Mouse (Mus musculus): ENCODE data around the gene Eepd1.

Eepd1 gene

DNA sequence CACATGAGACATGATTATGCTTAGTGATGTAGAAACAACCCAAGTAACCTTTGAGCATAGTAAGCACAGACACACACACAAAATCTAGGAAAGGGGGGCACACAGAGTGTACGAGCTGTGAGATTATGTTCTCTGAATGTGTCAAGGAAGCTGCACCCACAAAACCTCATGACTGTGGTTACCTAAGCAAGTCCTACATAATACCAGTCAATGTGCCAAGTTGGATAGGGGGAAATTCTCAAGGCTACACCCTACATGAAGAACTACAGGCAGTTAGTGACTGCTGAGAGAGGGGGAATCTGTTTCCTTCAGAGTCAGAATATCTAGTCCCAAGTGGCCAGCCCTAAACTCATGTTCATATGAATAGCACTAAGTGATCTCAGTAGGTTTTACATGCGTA lies 58.1 kb downstream of the Eepd1 start:
- no peak for DNase-seq

- no peak for DNase-seq
Measured at GRCm38 (mm10) chr9:25541355-25541754, 60.0 kb downstream of the Eepd1 start.

DNA sequence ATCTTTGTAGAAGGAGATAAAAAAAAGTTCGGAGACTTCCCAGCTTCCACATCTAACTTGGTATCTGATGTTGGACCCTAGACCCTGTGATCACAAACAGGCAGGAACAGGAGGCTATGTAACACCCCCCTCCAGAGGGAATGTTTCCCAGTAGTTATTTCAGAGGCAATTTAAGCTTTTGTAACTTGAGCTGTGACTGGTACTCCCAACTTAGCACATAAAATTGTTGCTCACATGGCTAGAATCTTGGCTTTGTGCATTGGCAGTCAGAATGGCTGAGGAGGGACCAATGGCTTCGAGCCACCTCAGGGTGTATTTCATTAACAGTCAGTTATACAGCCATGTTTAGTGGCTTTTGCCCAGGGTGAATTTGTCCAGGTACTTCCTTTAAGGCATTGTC lies 63.9 kb downstream of the Eepd1 start:
- DNase-seq = peak; percentile 21 to 23

DNA sequence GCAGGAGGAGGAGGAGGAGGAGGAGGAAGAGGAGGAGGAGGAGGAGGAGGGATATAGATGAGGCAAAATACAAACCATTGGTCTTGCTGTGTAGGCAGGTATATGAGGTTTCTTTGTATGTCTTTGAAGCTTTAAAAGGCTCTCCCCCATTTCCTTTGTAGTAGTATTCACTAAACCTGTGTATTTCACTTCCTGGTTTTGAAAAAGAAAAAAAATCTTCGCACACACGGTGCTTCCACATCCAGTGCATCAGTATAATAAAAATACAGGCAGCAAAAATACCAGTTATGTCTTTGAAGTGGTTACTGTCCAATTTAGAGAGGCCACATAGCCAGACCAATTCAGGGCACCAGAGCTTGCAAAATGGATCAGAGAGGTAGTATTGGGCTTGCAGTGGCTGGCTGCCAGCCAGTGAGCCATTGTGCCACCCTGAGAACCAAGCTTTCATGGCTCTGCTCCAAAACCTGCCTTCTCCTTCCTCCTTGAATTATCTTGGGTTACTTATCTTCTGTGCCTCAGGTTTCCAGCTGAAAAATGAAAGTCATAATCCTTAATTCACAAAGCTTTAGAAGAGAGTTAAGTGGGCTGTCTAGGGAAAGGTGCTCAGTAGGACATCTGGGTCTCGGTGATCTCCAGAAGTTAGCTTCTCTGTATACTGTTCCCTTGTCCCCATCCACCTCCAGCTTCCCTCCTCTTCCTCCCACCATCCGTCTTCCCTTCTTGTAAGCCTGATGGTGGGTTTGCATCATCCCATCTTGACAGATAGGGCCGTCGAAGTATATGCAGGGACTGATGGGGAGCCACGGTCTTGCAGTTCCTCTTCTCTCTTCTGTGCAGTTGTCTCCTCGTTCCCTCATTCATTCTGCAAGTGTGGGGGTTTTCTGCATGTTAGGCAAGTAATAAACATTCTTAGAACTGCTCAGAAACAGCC lies 68.0 kb downstream of the Eepd1 start:
- DNase-seq = peak; percentile 60 to 67

DNA sequence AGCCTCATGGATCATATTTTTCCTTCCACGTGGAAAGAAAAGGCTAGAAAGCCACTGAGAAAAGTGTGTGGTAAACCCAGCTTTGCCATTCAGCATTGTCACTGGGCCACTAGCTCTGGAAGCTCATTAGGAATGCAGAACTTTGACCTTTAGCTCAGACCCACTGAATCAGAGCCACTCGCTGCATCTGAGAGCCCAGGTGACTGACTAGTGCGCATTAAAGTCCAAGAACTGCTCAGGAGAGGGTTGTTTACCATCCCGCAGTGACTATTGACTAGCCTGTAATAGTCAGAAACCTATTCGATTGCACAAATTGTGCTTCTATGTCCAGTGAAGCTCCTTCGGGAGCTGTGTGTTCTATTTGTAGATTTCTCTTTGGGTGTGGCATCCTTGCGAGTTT lies 68.8 kb downstream of the Eepd1 start:
- DNase-seq = no peak

- DNase-seq = no peak
Measured at GRCm38 (mm10) chr9:25552532-25552931, 71.2 kb downstream of the Eepd1 start.

GRCm38 (mm10) chr9:25554246-25554803 lies 73.0 kb downstream of the Eepd1 start:
- peak in 1 of 2 experiments; percentile 31 for DNase-seq

GRCm38 (mm10) chr9:25555261-25555660 lies 73.9 kb downstream of the Eepd1 start:
- DNase-seq = no peak

GRCm38 (mm10) chr9:25556008-25556407 lies 74.7 kb downstream of the Eepd1 start:
- no peak for DNase-seq

- no peak for DNase-seq
Measured at GRCm38 (mm10) chr9:25557378-25557777, 76.0 kb downstream of the Eepd1 start.

- DNase-seq = no peak
Measured at GRCm38 (mm10) chr9:25558834-25559233, 77.5 kb downstream of the Eepd1 start.

DNA sequence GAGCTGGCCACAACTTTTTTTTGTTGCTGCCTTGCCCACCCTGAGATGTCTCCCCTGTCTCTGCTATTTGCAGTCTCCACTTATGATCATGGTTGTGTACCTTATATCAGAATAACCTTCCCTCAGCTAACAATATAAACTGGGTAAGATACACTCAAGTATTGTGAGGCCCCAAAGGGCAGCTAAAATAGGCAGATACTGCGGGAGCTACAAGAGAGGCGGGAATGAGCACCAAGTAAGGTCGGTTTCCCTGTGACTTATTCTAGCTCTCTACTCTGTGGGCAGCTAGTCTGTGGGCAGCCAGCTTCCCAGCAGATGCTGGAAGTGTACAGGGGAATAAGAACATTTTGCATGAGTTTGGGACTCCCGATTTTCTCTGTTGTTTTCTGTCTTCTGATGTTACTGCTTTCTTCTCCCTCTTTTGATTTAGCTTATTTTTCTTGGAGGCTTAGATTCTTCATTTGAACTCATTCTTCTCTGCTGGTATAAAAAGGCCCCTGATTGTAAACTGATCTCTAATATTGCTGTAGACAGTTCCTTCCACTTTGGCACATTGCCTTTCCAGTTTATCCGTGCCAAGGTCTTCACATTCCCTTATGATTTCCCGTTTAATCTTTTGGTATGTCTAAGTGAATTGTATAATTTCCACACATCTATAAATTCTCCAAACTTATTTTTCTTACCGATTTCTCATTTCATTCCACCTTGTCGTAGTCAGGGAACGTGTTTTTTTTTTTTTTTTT lies 78.8 kb downstream of the Eepd1 start:
- DNase-seq = peak in 1 of 2 experiments; percentile 26

- no peak for DNase-seq
Measured at GRCm38 (mm10) chr9:25561143-25561542, 79.8 kb downstream of the Eepd1 start.

GRCm38 (mm10) chr9:25563806-25564205 lies 82.5 kb downstream of the Eepd1 start:
- no peak for DNase-seq

- DNase-seq = no peak
Measured at GRCm38 (mm10) chr9:25567071-25567470, 85.7 kb downstream of the Eepd1 start.

- DNase-seq = no peak
Measured at GRCm38 (mm10) chr9:25568783-25569182, 87.4 kb downstream of the Eepd1 start.

DNA sequence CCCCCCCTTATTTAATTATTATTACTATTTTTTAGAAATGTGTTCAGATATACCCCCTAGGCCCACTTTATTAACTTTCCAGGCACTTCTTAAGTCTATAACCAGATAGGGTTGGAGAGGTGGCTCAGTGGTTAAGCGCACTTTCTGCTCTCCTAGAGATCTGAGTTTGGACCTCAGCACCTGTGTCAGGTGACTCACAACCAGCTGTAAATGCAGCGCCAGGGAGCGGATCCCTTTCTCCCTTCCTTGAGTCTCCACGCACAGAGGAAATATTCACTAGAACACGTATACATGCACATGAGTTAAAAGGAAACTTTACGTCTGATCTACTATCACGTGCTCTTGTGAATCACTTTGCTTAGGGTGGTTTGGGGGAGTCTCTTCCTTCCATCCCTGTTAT lies 88.7 kb downstream of the Eepd1 start:
- DNase-seq = no peak

DNA sequence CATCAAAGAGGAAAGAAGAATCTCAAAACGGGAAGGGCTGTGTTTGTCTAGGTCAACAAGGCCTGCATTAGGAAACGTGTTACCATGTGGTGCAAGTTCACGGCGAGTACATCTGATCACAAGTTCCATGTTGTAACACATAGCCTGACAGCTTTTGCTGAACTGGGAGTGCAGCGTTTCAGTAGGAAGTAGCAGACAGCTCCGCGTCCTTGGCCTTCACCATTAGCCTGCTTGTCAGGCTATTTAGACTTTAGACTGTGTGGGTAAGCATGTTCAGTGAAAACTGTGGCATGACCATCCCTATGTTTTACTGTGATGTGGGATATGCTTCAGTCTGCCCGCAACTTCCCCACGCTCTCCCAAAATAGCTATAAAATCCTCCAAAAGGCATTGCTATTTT lies 89.1 kb downstream of the Eepd1 start:
- no peak for DNase-seq

GRCm38 (mm10) chr9:25571381-25571780 lies 90.0 kb downstream of the Eepd1 start:
- no peak for DNase-seq

- DNase-seq = no peak
Measured at GRCm38 (mm10) chr9:25573753-25574152, 92.4 kb downstream of the Eepd1 start.

DNA sequence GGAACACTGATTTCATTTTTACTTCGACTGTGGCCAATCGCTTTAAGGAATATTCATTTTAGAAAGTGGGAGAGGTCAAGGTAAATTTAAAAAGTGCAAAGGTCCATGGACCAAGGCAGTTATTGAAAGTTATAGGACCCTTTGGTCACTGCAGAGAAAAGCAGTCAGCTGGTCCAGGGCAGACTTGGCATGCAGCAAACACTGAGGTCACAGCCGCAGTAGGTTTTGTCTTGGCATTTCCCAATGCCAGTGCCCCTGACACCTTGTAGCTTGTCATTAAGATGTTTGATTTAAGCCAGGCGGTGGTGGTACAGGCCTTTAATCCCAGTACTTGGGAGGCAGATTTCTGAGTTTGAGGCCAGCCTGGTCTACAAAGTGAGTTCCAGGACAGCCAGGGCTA lies 92.8 kb downstream of the Eepd1 start:
- peak; percentile 40 to 48 for DNase-seq

DNA sequence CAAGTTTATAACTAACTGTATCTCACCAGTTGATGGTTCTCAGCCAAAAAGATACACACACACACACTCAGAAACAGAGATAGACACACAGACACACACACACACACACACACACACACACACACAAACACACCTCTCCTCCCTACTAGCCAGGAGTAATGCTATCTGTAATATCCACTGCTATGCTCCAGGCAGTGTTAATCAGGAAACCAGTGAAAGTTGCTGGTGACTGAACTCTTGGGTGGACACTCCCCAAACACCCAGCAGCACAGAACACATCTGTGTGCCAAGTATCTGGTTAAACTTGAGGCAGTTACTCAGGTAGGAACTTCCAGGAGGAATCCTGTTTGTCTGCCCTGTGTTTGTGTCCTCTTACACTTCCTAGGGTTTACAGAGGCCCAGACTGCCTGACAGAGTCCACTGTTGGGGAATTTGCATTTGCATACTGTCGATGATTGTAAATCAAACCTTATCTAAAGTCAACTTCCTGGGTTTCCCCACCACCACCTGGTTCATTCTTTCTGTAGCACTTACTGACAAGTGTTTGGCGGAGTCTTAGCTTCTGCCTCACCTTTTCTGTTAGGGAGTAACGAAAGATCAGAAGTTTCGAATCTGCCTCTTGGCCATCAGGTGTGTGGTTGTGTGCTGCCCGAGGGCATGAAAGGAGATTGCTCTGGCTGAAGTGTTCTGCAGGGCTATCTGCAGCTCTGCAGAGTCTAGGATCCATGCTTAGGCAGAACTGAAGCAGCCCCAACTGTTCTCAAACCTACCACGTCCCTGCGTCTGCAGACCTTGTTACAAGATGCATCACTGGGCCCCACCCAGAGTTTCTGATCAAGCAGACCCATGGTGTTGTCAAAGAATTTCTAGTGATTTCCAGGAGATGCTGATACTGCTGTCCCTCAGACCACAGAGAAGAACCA lies 97.6 kb downstream of the Eepd1 start:
- DNase-seq = no peak

DNA sequence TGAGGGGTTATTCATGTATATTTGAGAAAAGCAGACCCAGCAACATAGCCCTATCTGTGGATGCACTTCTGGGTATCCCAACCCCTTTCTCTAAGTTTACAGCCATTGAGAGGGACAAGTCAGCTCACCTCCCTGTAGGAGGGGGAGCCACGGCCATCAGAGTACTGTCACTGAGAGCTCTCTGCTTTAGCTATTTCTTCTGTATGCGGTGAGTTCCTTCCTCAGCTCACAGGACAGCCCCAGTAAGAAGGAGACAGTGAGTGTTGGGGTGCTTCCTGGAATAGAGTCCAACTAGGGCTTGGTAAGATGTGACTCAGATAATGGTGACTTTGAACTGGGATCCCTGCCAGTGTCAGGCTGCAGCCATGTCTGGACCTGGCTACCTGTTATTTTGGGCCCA lies 102.3 kb downstream of the Eepd1 start:
- DNase-seq = no peak
